Comparison of ENCODE assay signal across 15 mouse cellular contexts in genomic region chr4:123971059-123971458, GRCm38 (mm10). TPM values are rescaled to one million over a fixed set of nuclear protein-coding genes. Genes with fewer than 3 reads are reported as not detected.
DNase-seq lines count a peak whose midpoint lies in the region; ATAC-seq and TF ChIP-seq lines count a peak whose summit lies in the region.
"Had no signal": no experiment of that assay in that cellular context is flagged by ENCODE, and none has a peak within 500 bp of the region (broad histone marks: within the 10 kb centered on the region; RNA-seq: fewer than 3 reads in every experiment).

No protein-coding gene starts in this region.

- ATAC-seq in kidney, postnatal 0 days (replicated peaks; ENCODE audit: low FRiP score, low read depth), result no peak
- ATAC-seq in kidney, embryonic 15.5 days (replicated peaks; ENCODE audit: low FRiP score), result no peak

- H3K27ac ChIP-seq in kidney, postnatal 0 days, result no peak overlapping the region
- no peak overlapping the region for H3K27ac ChIP-seq in kidney, embryonic 15.5 days
- H3K27ac ChIP-seq in cortical plate, adult 2 months (ENCODE audit: insufficient read depth, low read length), result no peak overlapping the region
- H3K27ac ChIP-seq: heart, embryonic 15.5 days; neural tube, embryonic 13.5 days had no signal

- no peaks in the 10 kb centered on the region for H3K9me3 ChIP-seq in kidney, postnatal 0 days (replicated peaks; ENCODE audit: low read length)
- 0 out of 2 replicates have a peak, but pooled peaks cover 2% of the 10 kb centered on the region for H3K9me3 ChIP-seq in kidney, embryonic 15.5 days (replicated peaks)
- H3K9me3 ChIP-seq: heart, embryonic 15.5 days; neural tube, embryonic 13.5 days had no signal

- no peaks in the 10 kb centered on the region for H3K4me1 ChIP-seq in kidney, postnatal 0 days (replicated peaks; ENCODE audit: insufficient read depth, low read length)
- H3K4me1 ChIP-seq in kidney, embryonic 15.5 days, result peaks cover 7% of the 10 kb centered on the region
- H3K4me1 ChIP-seq in cortical plate, adult 2 months (ENCODE audit: control insufficient read depth, insufficient read depth, low read length), result no peaks in the 10 kb centered on the region

- no peak for TF ChIP-seq POLR2A in cortical plate, adult 2 months (IDR thresholded peaks at IDR 0.05; ENCODE audit: extremely low read depth, insufficient read depth, low read length)

- H3K4me2 ChIP-seq in kidney, postnatal 0 days (ENCODE audit: low read length), result no peak overlapping the region
- H3K4me2 ChIP-seq in kidney, embryonic 15.5 days, result no peak overlapping the region
- H3K4me2 ChIP-seq: heart, embryonic 15.5 days; neural tube, embryonic 13.5 days had no signal

- H3K9ac ChIP-seq in kidney, postnatal 0 days (ENCODE audit: low read depth, low read length), result no peak overlapping the region
- H3K9ac ChIP-seq in kidney, embryonic 15.5 days, result no peak overlapping the region
- H3K9ac ChIP-seq: heart, embryonic 15.5 days; neural tube, embryonic 13.5 days had no signal

- peak; percentile 21 for DNase-seq in adrenal gland, postnatal 10 days
- no peak for DNase-seq in adrenal gland, postnatal 4 days (ENCODE audit: low spot score in 2 of 2)
- DNase-seq in kidney, postnatal 0 days (ENCODE audit: low spot score), result no peak
- DNase-seq in 416B (ENCODE audit: low read depth), result peak; percentile 5
- no peak for DNase-seq in urinary bladder, postnatal 14 days (ENCODE audit: low spot score)
- DNase-seq in lung, postnatal 14 days, result no peak
- DNase-seq: adrenal gland, adult 2 months; spleen, adult 18-20 months had no signal

- peaks cover 10% of the 10 kb centered on the region; the same call in 1 of the 2 replicates for H3K27me3 ChIP-seq in kidney, postnatal 0 days (ENCODE audit: insufficient read depth, low read length)
- peaks cover 48% of the 10 kb centered on the region for H3K27me3 ChIP-seq in kidney, embryonic 15.5 days

- WGBS in kidney, postnatal 0 days, result 84% methylated on average over 4 of the region's 4 CpGs
- WGBS in kidney, embryonic 15.5 days, result 76% methylated on average over 4 of the region's 4 CpGs

- H3K36me3 ChIP-seq in kidney, postnatal 0 days (ENCODE audit: insufficient read depth, low read length), result no peaks in the 10 kb centered on the region
- H3K36me3 ChIP-seq in kidney, embryonic 15.5 days, result no peaks in the 10 kb centered on the region
- H3K36me3 ChIP-seq: heart, embryonic 15.5 days; neural tube, embryonic 13.5 days had no signal

- peak; percentile 47 for TF ChIP-seq CTCF in kidney, postnatal 0 days (IDR thresholded peaks at IDR 0.05; ENCODE audit: low read depth)
- peak; percentile 41 for TF ChIP-seq CTCF in cortical plate, adult 2 months (IDR thresholded peaks at IDR 0.05; ENCODE audit: extremely low read depth, insufficient read depth, low read length)

- no peak overlapping the region for H3K4me3 ChIP-seq in kidney, postnatal 0 days (replicated peaks; ENCODE audit: low read depth, low read length)
- H3K4me3 ChIP-seq in kidney, embryonic 15.5 days (replicated peaks), result no peak overlapping the region
- H3K4me3 ChIP-seq in cortical plate, adult 2 months (ENCODE audit: insufficient read depth, low read length), result no peak overlapping the region
- H3K4me3 ChIP-seq: heart, embryonic 15.5 days; neural tube, embryonic 13.5 days had no signal

RNA-seq across cellular contexts. Expression of gene 4930535I16Rik, which starts 53.2 kb away (rescaled TPM):
- not detected for total RNA-seq in adrenal gland, postnatal 10 days (2021)
- total RNA-seq in adrenal gland, postnatal 4 days (2021), result not detected
- not detected in 2 replicates for polyA plus RNA-seq in kidney, postnatal 0 days (2015; fragmentation: Nextera tagmentation; extraction: Ambion mirVana)
- not detected in 2 replicates for polyA plus RNA-seq in kidney, embryonic 15.5 days (2015; fragmentation: Nextera tagmentation; extraction: Ambion mirVana)
- not detected in 2 replicates for polyA plus RNA-seq in cortical plate, adult 2 months (2012; rRNA removed)
- total RNA-seq: adrenal gland, adult 2 months; common myeloid progenitor, adult 5-6 weeks; left cerebral cortex, postnatal 36 days; megakaryocyte, adult 5-6 weeks had no signal
- polyA plus RNA-seq: heart, embryonic 15.5 days; neural tube, embryonic 13.5 days had no signal

RNA-seq across cellular contexts. Expression of gene Rragc, which starts 53.8 kb away (rescaled TPM):
- 10 to 100 TPM; 75.9 to 79.0 TPM for total RNA-seq in adrenal gland, postnatal 10 days (2021)
- total RNA-seq in adrenal gland, postnatal 4 days (2021), result 10 to 100 TPM; 69.0 to 70.6 TPM
- polyA plus RNA-seq in kidney, postnatal 0 days (2015; fragmentation: Nextera tagmentation; extraction: Ambion mirVana), result 46.8 and 47.1 TPM in 2 replicates
- polyA plus RNA-seq in kidney, embryonic 15.5 days (2015; fragmentation: Nextera tagmentation; extraction: Ambion mirVana), result 44.6 and 46.6 TPM in 2 replicates
- 72.9 and 73.0 TPM in 2 replicates for polyA plus RNA-seq in cortical plate, adult 2 months (2012; rRNA removed)

Comparison
In these comparisons a context has a peak if more than half of its experiments do, and no peak if none do; other contexts are left out.
1. DNase-seq: peak in adrenal gland, postnatal 10 days (single experiment) and 416B (single experiment); none in adrenal gland, postnatal 4 days (0 of 2), kidney, postnatal 0 days (single experiment), urinary bladder, postnatal 14 days (single experiment) and lung, postnatal 14 days (single experiment).